Mouse (Mus musculus): ENCODE data around the gene Hoxc5. TPM values are rescaled to one million over a fixed set of nuclear protein-coding genes. Genes with fewer than 3 reads are reported as not detected.

The Hoxc5 gene
- total and polyA plus RNA-seq, 3 experiments, result 6.7 to 10.3 (median 7.0) TPM

DNA sequence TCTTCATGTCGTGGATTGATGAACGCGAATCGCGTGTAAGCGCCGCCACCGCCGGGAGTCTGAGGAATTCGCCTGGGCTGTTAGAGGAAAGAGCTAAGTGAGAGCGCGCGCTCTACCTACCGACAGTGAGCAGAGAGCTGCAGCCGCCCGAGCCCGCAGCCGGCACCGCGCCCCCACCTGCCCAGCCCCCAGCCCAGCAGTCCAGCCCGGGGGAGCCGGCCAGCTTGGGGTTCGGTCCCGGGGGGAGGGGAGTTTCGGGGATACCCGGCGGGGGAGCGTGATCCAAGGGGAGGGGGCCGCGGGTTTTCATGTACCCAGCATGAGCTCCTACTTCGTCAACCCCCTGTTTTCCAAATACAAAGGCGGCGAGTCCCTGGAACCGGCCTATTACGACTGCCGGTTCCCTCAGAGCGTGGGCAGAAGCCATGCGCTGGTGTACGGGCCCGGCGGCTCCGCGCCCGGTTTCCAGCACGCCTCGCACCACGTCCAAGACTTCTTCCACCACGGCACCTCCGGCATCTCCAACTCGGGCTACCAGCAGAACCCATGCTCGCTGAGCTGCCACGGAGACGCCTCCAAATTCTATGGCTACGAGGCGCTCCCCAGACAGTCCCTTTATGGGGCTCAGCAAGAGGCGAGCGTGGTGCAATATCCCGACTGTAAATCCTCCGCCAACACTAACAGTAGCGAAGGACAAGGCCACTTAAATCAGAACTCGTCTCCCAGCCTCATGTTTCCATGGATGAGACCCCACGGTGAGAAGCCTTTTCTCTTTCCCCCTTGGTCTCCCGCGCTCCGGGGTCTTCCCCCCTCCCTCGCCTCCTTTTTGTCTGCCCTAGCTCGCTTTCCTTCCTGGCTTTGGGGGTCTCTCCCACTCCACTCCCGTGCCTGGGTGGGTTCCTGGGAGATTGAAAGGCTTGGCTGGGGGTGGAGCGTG lies 23.5 kb downstream of the Hoxc5 start, which contains the start of gene Hoxc8:
Gene Hoxc8 (plus strand): TSS at position 147 of the 937 bp plus-strand sequence.
- DNase-seq, result peak; percentile 74

DNA sequence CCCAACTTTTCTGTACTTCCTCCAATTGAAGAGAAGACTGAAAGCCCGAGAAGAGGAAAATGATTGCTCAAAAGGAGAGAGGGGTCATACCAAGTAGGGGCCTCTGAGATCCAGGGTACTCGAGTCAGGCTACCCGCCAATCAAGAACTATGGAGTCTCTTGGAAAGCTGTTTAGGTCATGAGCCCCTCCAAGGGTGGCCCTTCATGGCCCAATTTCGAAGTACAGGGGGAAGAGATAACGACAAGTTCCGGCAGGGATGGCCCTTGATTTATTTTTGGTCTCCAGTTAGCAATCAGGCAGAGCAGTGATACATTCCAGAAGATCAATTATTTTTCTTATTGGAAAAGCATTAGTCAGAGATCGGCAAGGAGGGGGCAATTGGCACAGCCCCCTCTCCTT lies 24.5 kb downstream of the Hoxc5 start:
- peak; percentile 42 for DNase-seq

DNA sequence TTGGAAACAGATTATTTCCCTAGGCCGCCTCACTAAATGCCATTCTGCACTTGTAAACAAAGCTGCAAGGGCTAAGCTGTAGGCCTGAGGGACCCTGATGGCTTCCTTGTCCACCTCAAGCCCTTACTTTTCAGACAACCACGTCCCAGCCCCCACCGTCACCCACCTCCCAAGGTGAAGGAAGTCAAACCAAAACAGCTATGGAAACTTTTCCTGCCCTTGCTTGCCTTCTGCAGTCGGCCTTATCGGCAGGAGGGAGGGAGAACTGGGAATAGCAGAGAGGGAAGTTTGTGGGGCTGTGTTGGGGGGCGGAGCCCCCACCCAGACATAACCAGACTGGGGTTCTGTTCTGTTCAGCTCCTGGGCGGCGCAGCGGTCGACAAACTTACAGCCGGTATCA lies 25.0 kb downstream of the Hoxc5 start:
- DNase-seq, result peak; percentile 58

DNA sequence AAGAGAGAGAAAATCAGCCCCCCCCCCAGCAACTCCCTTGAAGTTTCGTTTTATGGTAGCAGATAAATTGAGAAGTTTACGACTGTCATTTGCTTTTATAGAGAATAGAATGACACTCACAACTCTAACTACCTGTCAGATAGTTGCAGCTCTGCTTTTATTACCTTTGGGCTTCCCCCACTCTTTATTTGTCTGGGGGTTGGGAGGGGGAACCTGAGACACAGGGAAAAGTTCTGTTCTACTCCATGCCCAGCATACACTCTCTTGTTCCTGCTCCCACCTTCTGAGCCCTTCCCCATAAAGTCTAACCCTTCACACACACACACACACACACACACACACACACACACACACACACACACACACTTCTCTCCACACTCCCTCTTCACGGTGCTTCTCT lies 25.6 kb downstream of the Hoxc5 start:
- no peak for DNase-seq

DNA sequence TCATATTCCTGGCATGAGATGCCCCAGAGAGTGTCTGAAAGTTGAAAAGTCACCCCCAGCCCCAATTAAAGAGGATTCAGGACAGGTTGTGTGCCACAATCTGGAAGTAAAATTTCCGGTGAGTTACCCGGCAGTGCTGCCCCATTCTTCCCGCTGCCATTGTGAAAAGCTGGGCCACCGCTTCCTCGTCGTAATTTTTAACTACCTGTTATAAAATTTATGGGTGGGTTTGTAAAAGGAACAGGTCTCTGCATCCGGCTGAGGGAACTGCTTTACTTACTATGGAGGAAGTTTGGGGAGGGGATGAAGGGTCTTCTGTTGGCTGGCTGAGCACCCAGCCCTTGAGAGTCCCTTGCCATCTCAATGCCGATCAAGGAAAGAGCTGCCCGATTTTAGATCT lies 29.3 kb downstream of the Hoxc5 start:
- DNase-seq, result no peak

DNA sequence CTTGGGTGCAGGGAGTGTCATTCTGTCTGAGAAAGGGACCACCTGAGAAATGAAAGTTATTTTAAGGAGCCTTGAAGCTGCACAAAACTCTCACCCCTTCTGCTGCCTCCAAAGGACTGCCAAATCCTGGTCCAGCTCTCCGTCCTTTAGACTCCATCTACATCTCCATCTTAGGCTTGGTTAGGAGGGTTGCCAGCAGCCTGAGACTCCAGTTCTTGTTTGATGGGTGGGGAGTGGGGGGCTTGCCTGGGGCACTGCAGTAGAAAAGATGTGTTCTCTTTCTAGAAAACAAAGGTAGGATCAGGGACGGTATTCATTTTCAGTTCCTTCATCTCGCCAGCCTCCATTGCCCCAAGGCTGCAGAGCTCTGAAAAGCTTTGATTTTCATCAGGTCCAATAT lies 30.2 kb downstream of the Hoxc5 start:
- peak; percentile 26 for DNase-seq

DNA sequence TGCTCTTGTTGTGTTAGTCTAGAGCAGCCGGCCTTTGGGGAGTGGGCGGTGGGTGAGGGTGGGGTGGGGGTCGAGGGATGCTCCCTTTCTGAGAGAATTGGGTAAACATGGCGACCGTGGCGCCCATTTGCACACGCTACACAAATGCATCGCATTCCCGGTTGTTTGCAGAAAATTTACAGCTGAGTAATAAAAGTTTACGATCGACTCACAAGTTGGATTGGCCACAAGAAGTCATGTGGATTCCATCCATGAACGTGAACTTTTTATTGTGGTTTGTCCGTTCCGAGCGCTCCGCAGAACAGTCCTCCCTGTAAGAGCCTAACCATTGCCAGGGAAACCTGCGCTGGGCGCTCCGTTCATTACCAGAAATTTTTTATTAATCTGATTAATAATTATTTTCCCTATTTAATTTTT lies 30.7 kb downstream of the Hoxc5 start, which contains the start of gene Hoxc6:
Gene Hoxc6 (plus strand): TSS at position 319 of the 417 bp plus-strand sequence.
- peak; percentile 67 for DNase-seq

DNA sequence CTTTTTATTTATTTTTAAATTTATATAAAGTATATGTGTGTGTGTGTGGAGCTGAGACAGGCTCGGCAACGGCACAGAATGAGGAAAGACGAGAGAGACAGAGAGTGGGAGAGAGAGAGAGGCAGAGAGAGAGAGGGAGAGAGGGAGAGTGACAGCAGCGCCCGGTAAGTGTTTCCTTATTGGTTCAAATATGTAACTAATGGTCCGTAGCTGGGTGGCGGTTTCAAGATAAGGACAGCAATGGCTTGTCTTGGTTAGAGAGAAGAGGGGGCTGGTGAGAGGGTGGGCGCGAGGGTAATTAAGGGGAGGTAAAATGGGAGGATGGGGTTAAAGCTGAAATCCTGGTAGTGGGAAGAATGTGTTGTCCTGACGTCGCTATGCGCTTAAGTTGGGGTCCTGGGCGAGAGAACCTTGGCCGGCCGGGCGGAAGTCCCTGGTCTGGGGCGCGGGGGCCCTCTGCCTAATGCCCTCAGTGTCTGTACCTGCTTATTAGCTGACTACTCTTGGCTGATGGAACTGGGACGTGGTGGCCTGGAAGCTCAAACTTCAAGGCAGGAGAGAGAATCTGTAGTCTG lies 31.5 kb downstream of the Hoxc5 start:
- no peak for DNase-seq

DNA sequence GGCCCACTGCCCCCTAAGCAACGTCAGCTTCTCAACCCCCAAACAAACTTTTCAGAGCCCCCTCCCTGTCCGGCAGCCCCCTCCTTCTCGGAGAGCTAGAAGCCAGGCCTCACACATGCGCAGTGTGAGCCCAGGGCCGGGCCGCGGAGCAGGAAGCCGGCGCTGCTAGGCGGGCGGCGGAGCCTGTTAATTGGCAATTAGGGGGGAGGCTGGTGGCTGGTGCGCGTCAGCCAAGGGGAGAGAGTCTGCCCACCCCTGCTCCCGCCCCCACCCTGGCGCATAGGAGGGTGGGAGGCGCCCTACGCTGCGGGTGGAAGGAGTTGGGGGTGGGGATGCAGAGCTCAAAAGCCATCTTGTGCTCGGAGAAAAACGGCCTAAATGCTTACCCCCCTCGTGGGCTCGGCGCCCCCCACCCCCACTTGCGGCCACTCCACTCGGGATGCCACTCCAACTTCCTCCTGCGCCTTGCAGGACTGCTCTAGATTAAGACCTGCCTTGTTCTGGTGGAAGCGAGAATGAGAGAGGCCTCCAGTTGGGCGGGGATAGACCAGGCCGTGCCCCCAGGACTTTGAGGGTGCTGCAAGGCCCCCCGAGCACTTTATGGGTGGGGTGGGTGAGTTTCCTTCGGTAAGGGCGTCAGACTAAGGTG lies 32.1 kb downstream of the Hoxc5 start:
- DNase-seq, result peak; percentile 94

DNA sequence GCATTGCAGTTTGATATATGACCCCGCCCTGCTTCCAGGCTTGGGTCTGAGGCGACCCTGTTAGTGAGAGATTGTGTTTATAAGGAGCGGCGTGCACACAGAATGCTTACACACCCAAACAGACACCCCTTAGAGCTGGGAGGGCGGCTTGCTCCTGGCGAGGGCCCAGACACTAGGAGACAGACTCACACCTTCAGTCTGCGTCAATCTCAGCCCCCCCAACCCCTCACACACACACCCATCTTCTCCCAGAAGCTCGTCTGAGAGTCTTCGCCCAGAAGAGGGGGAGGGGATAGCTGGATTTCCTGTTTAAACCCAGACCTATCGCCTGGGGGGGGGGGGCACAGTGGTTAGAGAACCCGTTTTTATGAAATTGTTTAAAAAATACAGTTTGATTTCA lies 32.7 kb downstream of the Hoxc5 start:
- peak; percentile 66 for DNase-seq

DNA sequence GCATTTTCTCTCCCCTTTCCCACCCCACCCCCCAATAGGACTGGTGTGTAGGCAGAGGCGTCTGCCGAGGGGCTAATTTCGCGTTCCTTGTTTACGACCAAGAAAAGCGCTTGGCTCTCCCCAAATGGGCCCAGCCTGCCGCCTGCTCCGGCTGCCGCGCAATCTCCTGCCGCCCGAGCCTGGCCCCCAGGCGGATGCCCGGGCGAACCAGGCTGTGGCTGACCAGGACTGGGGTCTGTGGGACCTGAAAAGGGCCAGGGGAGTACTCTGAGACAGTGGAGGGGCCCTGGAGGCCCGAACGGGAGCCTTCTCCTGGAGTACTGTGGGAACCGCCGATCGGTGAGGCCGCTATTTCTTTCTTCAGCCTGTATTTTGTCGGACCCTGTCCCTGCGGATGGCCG lies 33.3 kb downstream of the Hoxc5 start:
- DNase-seq, result peak; percentile 75

DNA sequence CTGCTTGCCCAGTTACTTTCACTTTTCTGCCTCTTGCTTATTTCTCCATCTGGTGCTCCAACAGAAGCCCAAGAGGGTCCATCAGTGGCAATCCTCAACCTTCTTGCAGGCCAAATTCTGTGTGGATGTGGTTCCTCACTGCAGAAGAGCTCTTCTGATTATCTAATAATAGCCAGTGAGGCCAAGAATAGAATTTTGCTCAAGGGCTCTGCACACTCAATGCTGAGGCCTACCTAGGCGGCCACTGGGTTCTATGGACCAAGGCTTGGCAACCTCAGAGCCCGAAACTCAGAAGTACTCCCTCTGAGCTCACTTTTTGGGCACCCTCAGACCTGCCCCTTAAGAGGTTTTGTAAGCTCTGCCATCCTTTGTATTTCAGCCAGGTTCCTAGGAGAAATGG lies 34.1 kb downstream of the Hoxc5 start:
- peak; percentile 61 for DNase-seq

DNA sequence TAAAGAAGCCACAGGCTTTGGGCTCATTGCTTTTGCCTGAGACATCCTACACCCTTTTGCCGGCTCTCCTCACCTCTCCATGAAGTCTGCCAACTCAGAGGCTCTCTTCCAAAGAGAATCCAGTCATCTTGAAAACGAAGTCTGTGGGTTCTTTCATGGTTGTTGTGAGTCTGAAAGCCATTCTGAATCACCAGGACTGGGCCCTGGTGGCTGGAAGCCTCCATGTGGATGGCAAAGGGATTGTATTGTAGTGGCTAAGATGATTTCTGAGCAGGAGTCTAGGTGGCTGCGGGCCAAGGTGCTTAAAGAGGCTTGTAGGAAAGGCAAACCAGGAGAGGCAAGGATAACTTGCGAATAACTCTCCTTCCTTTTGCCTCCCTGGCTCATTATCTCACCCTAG lies 34.9 kb downstream of the Hoxc5 start:
- DNase-seq, result peak; percentile 51

DNA sequence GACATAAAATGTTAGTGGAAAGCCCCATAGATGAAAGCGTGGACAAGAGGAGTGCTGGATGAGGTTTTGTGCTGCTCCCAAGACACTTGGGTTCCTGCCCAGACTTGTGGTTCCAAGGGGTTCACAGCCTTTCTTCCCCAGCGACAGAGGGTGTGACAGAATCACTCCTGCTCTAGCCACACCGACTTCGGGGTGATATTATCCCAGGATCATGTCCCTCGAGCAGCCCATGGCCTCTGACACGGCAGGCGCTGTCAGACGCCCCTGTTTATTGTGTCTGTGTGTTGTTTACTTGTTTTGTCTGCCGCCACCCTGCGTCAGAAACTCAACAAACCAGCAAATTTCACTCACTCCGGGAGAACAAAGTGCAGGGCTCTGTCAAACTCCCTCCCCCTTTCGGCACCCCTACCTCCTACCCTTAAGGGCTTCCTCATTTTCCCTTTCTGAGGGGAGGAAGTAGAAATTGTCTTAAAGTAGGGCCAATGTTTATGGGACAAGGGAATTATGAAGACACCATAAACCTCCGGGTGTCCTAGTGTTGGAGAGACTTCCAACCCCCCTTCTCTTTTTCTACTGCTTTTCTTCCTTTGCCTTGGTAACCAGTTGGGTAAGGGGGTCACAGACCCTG lies 35.7 kb downstream of the Hoxc5 start:
- DNase-seq, result peak; percentile 48

DNA sequence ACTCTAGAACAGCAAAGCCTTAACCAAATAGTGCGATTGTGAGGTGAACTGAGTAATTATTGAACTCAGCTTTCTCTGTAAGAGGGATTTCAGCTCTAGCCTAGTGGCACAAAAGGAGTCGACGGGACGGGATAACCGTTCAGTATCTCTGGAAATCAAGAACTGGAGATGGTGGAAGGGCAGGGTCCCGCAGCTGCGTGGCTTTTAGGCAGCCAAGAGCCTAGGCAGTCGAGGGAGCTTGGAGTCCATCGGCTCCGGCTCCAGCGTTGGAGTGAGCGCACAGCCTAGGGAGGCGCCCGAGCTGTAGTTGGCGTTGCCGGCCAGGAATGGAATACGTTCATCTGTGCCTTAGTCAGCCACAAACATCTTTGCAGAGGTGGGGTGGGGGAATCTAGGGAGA lies 38.1 kb downstream of the Hoxc5 start:
- peak; percentile 73 for DNase-seq

DNA sequence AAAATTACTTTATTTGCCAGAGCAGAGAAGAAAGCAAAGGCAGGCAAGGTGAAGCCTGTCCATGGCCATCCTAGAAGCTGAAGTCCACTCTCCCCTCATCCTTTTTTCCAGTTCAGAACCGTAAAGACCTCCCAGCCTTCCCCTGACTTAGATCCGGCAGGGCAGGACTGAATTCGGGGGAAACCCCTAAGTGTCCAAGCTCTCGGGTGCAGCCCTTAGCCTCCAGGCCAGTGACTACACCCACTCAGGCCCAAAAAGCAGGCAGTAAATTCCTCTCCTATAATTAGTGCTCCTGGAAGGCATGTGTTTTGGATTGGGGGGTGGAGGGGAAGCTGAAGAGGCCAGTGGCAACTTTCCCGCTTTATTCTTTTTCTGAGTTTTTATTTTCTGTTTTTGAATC lies 38.6 kb downstream of the Hoxc5 start:
- no peak for DNase-seq

DNA sequence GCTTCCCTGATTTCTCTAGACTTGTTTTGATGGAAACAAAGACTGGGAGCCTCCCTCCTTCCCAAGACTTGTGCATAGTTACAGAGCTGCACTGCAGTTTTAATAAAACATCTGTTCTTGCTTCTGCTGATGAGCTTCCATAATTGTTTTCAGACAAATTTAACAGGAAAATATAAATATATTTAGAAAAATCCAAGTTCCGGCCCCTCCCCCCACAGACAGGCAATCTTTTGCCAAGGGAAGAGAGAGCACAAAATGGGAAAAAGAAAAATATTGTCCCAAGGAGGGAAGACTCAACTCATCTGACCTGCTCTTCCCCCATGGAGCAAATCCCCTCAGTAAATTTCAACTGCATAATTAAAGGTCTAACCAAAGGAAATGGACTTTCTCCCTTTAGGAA lies 39.1 kb downstream of the Hoxc5 start:
- DNase-seq, result no peak

DNA sequence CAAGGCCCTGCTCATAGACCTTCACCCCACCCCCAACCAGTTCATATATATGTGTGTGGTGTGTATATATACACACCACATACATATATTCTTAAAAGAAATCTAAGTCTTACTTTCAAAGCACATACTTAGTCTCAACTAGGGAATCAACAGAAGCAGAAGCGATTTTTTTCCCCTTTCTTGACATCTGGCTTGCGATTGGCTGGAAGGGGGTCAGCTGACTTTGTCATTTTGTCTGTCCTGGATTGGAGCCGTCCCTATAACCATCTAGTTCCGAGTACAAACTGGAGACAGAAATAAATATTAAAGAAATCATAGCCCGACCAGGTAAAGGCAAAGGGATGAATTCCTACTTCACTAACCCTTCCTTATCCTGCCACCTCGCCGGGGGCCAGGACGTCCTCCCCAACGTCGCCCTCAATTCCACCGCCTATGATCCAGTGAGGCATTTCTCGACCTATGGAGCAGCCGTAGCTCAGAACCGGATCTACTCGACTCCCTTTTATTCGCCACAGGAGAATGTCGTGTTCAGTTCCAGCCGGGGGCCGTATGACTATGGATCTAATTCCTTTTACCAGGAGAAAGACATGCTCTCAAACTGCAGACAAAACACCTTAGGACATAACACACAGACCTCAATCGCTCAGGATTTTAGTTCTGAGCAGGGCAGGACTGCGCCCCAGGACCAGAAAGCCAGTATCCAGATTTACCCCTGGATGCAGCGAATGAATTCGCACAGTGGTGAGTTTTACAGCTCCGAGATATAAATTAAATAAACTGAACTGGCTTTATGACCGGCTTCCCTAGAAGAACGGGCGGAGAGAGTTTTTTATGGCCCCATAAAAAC lies 42.2 kb downstream of the Hoxc5 start:
- peak; percentile 81 for DNase-seq

DNA sequence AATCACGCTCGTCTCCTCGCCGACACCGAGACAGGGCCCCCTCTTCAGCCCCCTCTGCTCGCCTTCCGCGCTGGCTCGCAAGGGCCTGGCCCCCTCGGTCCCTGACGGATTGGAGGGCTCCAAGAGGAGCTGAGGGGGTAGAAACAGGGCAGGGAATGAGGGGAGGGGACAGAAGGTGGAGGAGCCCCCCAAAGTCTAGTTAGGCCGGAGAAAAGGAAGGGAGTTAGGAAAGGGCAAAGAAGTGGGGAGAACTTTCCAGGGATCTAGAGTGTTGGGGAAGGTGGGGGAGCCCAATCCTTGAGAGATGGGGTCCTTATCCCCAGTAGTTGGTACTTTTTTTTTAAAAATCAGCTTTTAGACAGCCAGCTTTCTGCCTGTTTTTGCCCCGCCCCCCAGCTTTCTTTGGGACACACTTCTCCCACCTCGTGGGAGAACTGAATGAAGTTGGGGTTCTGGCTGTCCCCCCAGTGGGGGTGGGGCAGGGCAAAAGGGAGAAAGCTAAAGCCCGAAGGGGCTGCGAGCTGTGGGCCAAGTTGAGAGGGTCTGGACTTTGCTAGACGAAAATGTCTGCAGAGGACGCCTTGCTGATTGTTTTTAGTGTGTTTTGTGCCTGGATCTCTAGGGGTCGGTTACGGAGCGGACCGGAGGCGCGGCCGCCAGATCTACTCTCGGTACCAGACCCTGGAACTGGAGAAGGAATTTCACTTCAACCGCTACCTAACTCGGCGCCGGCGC lies 43.0 kb downstream of the Hoxc5 start:
- peak; percentile 58 for DNase-seq

DNA sequence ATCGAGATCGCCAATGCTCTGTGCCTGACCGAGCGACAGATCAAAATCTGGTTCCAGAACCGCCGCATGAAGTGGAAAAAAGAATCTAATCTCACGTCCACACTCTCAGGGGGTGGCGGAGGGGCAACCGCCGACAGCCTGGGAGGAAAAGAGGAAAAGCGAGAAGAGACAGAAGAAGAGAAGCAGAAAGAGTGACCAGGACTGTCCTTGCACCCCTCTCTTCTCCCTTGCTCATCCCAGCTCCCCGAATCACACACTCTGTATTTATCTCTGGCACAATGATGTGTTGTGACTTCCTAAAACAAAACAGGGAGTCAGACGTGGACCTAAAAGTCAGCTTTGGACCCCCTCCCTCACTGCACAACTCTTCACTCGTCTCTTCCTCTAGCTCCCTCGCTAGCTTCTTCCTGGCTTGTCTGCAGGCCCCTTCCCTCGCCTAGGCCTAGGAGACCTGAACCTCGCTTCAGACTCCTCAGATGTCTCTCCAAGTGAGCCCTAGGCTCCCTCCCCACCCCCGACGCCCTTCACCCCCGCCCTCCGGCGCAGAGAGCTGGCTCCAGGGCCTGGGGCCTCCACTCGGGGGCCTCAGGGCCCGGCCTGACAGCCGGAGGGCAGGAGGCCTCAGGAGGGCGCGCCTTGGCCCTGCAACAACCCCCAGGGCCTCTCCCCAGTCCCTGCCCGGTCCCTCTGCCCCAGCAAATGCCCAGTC lies 43.8 kb downstream of the Hoxc5 start:
- DNase-seq, result peak; percentile 70
